Mouse (Mus musculus): ENCODE measurements around the gene Sash1. TPM values are rescaled to one million over a fixed set of nuclear protein-coding genes. Genes with fewer than 3 reads are reported as not detected.
A peak's percentile ranks its signal among the peaks of the same experiment; 100 is the strongest.

Sash1 gene
- total RNA-seq, 1 experiment from 2014 or later = 4.8 TPM

GRCm38 (mm10) chr10:8765922-8766522 is 119.8 kb downstream of the Sash1 start:
- ATAC-seq (replicated peaks; ENCODE audit: low read depth, poor library complexity, severe bottlenecking) = peak; percentile 88

GRCm38 (mm10) chr10:8762771-8763170 is 123.1 kb downstream of the Sash1 start:
- no peak for ATAC-seq (replicated peaks; ENCODE audit: low read depth, poor library complexity, severe bottlenecking)

- no peak for ATAC-seq (replicated peaks; ENCODE audit: low read depth, poor library complexity, severe bottlenecking)
Measured at GRCm38 (mm10) chr10:8762209-8762701, 123.6 kb downstream of the Sash1 start.

GRCm38 (mm10) chr10:8761656-8762055 is 124.2 kb downstream of the Sash1 start:
- no peak for ATAC-seq (replicated peaks; ENCODE audit: low read depth, poor library complexity, severe bottlenecking)

GRCm38 (mm10) chr10:8760598-8760997 is 125.3 kb downstream of the Sash1 start:
- ATAC-seq (replicated peaks; ENCODE audit: low read depth, poor library complexity, severe bottlenecking) = peak; percentile 62

GRCm38 (mm10) chr10:8759228-8759627 is 126.6 kb downstream of the Sash1 start:
- peak; percentile 93 for ATAC-seq (replicated peaks; ENCODE audit: low read depth, poor library complexity, severe bottlenecking)

GRCm38 (mm10) chr10:8757429-8757931 is 128.4 kb downstream of the Sash1 start:
- no peak for ATAC-seq (replicated peaks; ENCODE audit: low read depth, poor library complexity, severe bottlenecking)

GRCm38 (mm10) chr10:8756604-8757354 is 129.1 kb downstream of the Sash1 start:
- no peak for ATAC-seq (replicated peaks; ENCODE audit: low read depth, poor library complexity, severe bottlenecking)

- no peak for ATAC-seq (replicated peaks; ENCODE audit: low read depth, poor library complexity, severe bottlenecking)
Measured at GRCm38 (mm10) chr10:8753377-8753776, 132.5 kb downstream of the Sash1 start.

- no peak for ATAC-seq (replicated peaks; ENCODE audit: low read depth, poor library complexity, severe bottlenecking)
Measured at GRCm38 (mm10) chr10:8752436-8752835, 133.4 kb downstream of the Sash1 start.

GRCm38 (mm10) chr10:8749537-8749936 is 136.3 kb downstream of the Sash1 start:
- ATAC-seq (replicated peaks; ENCODE audit: low read depth, poor library complexity, severe bottlenecking) = no peak

GRCm38 (mm10) chr10:8747450-8748212 is 138.2 kb downstream of the Sash1 start:
- ATAC-seq (replicated peaks; ENCODE audit: low read depth, poor library complexity, severe bottlenecking) = no peak

GRCm38 (mm10) chr10:8746082-8746696 is 139.7 kb downstream of the Sash1 start:
- ATAC-seq (replicated peaks; ENCODE audit: low read depth, poor library complexity, severe bottlenecking) = no peak

GRCm38 (mm10) chr10:8742872-8743271 is 143.0 kb downstream of the Sash1 start:
- peak; percentile 75 for ATAC-seq (replicated peaks; ENCODE audit: low read depth, poor library complexity, severe bottlenecking)

- ATAC-seq (replicated peaks; ENCODE audit: low read depth, poor library complexity, severe bottlenecking) = peak; percentile 56; the same call in 1 of the 2 replicates
Measured at GRCm38 (mm10) chr10:8741505-8741904, 144.4 kb downstream of the Sash1 start.

- no peak for ATAC-seq (replicated peaks; ENCODE audit: low read depth, poor library complexity, severe bottlenecking)
Measured at GRCm38 (mm10) chr10:8740797-8741196, 145.1 kb downstream of the Sash1 start.

- ATAC-seq (replicated peaks; ENCODE audit: low read depth, poor library complexity, severe bottlenecking) = no peak
Measured at GRCm38 (mm10) chr10:8729387-8730337, 156.2 kb downstream of the Sash1 start.

GRCm38 (mm10) chr10:8719345-8719744 is 166.5 kb downstream of the Sash1 start:
- ATAC-seq (replicated peaks; ENCODE audit: low read depth, poor library complexity, severe bottlenecking) = no peak

- ATAC-seq (replicated peaks; ENCODE audit: low read depth, poor library complexity, severe bottlenecking) = no peak
Measured at GRCm38 (mm10) chr10:8718831-8719230, 167.0 kb downstream of the Sash1 start.

Data from common myeloid progenitor, adult 5-6 weeks (primary cell).